Mouse (Mus musculus) hindbrain, postnatal 0 days (tissue): ENCODE results near the gene Ccdc65. TPM values are rescaled to one million over a fixed set of nuclear protein-coding genes. Genes with fewer than 3 reads are reported as not detected.

Source experiments
- ATAC-seq: fragments of 200-750 bp; cut with Nextera tagmentation; 2 replicates; pipeline ENCODE4 v1.8.0; 2017; ENCODE audit warnings: mild to moderate bottlenecking, moderate TSS enrichment, moderate library complexity
- DNase-seq: peaks from one replicate; pipeline ENCODE4 v3.0.0-alpha.2; 2015; ENCODE audit warnings: low spot score
- H3K27ac ChIP-seq: fragments of 300-500 bp; sonication (generic); 2 replicates; pipeline ENCODE4 v1.5.1; 2014; ENCODE audit warnings: mild to moderate bottlenecking
- H3K27me3 ChIP-seq: fragments of 300-500 bp; sonication (generic); 2 replicates; pipeline ENCODE4 v1.6.1; 2014; ENCODE audit warnings: low read length, mixed read lengths; ENCODE audit not compliant: insufficient read depth
- H3K36me3 ChIP-seq: fragments of 300-500 bp; sonication (generic); 2 replicates; pipeline ENCODE4 v1.6.1; 2014; ENCODE audit warnings: low read length, mixed read lengths; ENCODE audit not compliant: insufficient read depth
- H3K4me1 ChIP-seq: fragments of 300-500 bp; sonication (generic); 2 replicates; pipeline ENCODE4 v1.6.1; 2014; ENCODE audit warnings: antibody characterized with exemption, low read length, mixed read lengths; ENCODE audit not compliant: insufficient read depth
- H3K4me2 ChIP-seq: fragments of 300-500 bp; sonication (generic); 2 replicates; pipeline ENCODE4 v1.6.1; 2014; ENCODE audit warnings: low read depth, mild to moderate bottlenecking, low read length, moderate library complexity, mixed read lengths
- H3K4me3 ChIP-seq: fragments of 300-500 bp; sonication (generic); 2 replicates; pipeline ENCODE4 v1.5.1; 2014; ENCODE audit warnings: low read length
- H3K9ac ChIP-seq: fragments of 300-500 bp; sonication (generic); replicated peaks from 2 replicates; pipeline ENCODE4 v1.6.1; 2014; ENCODE audit warnings: mild to moderate bottlenecking, low read length, moderate library complexity, mixed read lengths
- H3K9me3 ChIP-seq: fragments of 300-500 bp; sonication (generic); 2 replicates; pipeline ENCODE4 v1.6.1; 2016; ENCODE audit warnings: low read length, mixed read lengths
- CTCF ChIP-seq: IDR thresholded peaks from 2 replicates; pipeline ENCODE4 v1.5.1; 2016; ENCODE audit warnings: antibody characterized with exemption, control low read depth, low read depth
- WGBS: fragments of 180-500 bp; shearing (Covaris S2); extraction: QIAGEN DNeasy Blood & Tissue Kit; methylation state at CpG from one replicate; pipeline ENCODE4 v1.1.7; 2014; 5-methylcytosine and 5-hydroxymethylcytosine counted together
- polyA plus RNA-seq: library from polyadenylated mRNA; unstranded; fragments of >200 nt; fragmentation: Nextera tagmentation; extraction: Ambion mirVana; gene quantifications from 2 replicates; pipeline ENCODE4 v1.2.1, GENCODE M21; 2015
- total RNA-seq: library from RNA; depleted of rRNA; stranded (reverse); fragments of >200 nt; gene quantifications from 2 replicates; pipeline ENCODE4 v1.2.3, GENCODE M21; 2014

Ccdc65 gene
- total and polyA plus RNA-seq, 2 experiments from 2014 or later, result 2.6 to 7.7 TPM

DNA sequence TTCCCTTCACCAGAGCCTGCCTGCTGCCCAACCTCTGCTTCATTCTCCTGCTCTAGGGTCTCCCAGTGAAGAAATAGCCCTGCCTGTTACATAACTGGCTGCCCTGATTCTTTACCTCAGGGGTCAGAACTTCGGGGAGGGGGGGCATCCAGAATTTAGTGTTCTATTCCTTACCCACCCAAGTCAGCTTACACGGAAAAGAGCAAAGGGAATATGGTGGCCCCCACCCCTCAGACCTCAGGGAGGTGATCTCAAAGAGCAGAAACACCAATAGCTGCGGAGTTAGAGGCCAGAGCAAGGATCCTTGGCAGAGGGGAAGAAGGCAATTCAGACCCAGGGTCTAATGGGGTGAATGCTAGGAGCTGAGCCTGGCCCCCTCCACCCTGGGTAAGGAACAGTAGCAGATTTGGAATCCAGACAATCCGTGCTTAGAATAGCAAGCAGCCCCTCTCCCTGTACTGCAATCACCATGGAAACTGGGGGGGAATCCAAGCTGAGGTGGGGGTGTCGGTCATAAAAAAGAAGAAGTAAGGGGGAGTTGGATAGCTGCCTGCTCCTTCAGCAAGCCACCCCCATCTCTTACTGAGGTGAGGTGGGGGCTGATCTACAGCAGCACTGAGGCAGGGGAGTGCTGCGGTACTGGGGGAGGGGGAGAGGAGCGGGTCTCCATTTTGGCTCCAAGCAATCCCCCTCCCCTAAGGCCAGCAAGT is 33.6 kb upstream of the Ccdc65 start:
- peak overlapping the region; percentile 98 for H3K4me2 ChIP-seq
- H3K9ac ChIP-seq, result peak overlapping the region; percentile 61; the same call in 1 of the 2 replicates
- no peaks in the 10 kb centered on the region for H3K9me3 ChIP-seq
- no peaks in the 10 kb centered on the region for H3K36me3 ChIP-seq
- DNase-seq (peak; percentile 84), ATAC-seq (peak; percentile 72)
- no peak for TF ChIP-seq CTCF
- peak overlapping the region; percentile 64 for H3K27ac ChIP-seq
- peaks cover 10% of the 10 kb centered on the region for H3K4me1 ChIP-seq
- peak overlapping the region; percentile 58 for H3K4me3 ChIP-seq
- H3K27me3 ChIP-seq, result no peaks in the 10 kb centered on the region
- 11% methylated on average over 7 of the region's 7 CpGs for WGBS

DNA sequence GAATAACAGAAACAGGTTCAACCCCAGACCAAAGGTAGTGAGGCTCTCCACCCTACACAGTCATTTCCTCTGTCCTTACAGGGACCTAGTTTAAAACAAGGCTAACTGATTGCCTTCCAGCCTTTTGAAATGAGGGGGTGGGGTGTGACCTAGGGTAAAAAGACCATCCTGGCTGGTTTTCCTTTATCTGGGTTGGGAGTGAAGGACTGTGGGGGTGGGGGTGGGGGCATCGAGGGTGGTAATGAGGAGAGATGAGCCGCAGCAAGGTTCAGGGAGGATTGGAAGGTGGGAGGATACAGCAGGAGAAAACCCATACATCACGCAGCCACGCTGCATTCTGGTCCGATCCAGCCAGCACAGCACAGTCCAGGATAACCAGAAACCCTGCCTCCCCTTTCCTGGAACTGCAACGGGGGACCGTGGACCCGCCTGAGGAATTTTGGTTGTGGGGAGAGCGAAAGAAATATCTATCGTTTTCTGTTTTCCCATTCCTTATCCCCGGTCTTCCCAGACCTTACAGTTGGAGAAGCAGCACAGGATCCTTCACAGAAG is 32.9 kb upstream of the Ccdc65 start:
- H3K9ac ChIP-seq, result peak overlapping the region; percentile 61
- no peaks in the 10 kb centered on the region for H3K36me3 ChIP-seq
- peak overlapping the region; percentile 64 for H3K27ac ChIP-seq
- DNase-seq (peak; percentile 10), ATAC-seq (peak; percentile 45)
- TF ChIP-seq CTCF, result no peak
- H3K9me3 ChIP-seq, result no peaks in the 10 kb centered on the region
- WGBS, result 5% methylated on average over 11 of the region's 11 CpGs
- H3K4me3 ChIP-seq, result peak overlapping the region; percentile 58
- H3K4me1 ChIP-seq, result peaks cover 10% of the 10 kb centered on the region
- peak overlapping the region; percentile 98 for H3K4me2 ChIP-seq
- H3K27me3 ChIP-seq, result no peaks in the 10 kb centered on the region

- ATAC-seq (no peak), DNase-seq (peak; percentile 24)
- Histone ChIP-seq H3K4me3 (peak overlapping the region; percentile 58), H3K27ac (peak overlapping the region; percentile 64), H3K36me3 (no peaks in the 10 kb centered on the region), H3K4me2 (peak overlapping the region; percentile 98), H3K4me1 (peaks cover 10% of the 10 kb centered on the region), H3K9me3 (no peaks in the 10 kb centered on the region), H3K27me3 (no peaks in the 10 kb centered on the region), H3K9ac (peak overlapping the region; percentile 61)
- 2% methylated on average over 14 of the region's 14 CpGs for WGBS
- TF ChIP-seq CTCF, result no peak
These were observed 32.3 kb upstream of the Ccdc65 start for GRCm38 (mm10) chr15:98675634-98676250.

GRCm38 (mm10) chr15:98676471-98676870 is 31.5 kb upstream of the Ccdc65 start:
- Histone ChIP-seq H3K4me3 (peak overlapping the region; percentile 58), H3K4me1 (peaks cover 10% of the 10 kb centered on the region), H3K27me3 (no peaks in the 10 kb centered on the region), H3K9me3 (no peaks in the 10 kb centered on the region), H3K27ac (no peak overlapping the region), H3K36me3 (no peaks in the 10 kb centered on the region), H3K9ac (peak overlapping the region; percentile 61), H3K4me2 (peak overlapping the region; percentile 98)
- ATAC-seq (no peak), DNase-seq (peak; percentile 62)
- TF ChIP-seq CTCF, result no peak
- 2% methylated on average over 9 of the region's 9 CpGs for whole genome bisulfite sequencing

- peak; percentile 30 for TF ChIP-seq CTCF
- Histone ChIP-seq H3K4me1 (peaks cover 10% of the 10 kb centered on the region), H3K27ac (no peak within 1 kb of the TSS), H3K9me3 (no peaks in the 10 kb centered on the region), H3K36me3 (no peaks in the 10 kb centered on the region), H3K4me3 (peak within 1 kb of the TSS; percentile 58), H3K4me2 (peak within 1 kb of the TSS; percentile 98), H3K9ac (peak within 1 kb of the TSS; percentile 61), H3K27me3 (no peaks in the 10 kb centered on the region)
- ATAC-seq, result peak; percentile 94
- DNase-seq, result peak; percentile 95
- under 1% methylated on average over 34 of the region's 37 CpGs for WGBS
These were observed 30.9 kb upstream of the Ccdc65 start, which contains the start of gene Rnd1 for GRCm38 (mm10) chr15:98676940-98677728. Gene Rnd1 (minus strand): TSS chr15:98677461.

DNA sequence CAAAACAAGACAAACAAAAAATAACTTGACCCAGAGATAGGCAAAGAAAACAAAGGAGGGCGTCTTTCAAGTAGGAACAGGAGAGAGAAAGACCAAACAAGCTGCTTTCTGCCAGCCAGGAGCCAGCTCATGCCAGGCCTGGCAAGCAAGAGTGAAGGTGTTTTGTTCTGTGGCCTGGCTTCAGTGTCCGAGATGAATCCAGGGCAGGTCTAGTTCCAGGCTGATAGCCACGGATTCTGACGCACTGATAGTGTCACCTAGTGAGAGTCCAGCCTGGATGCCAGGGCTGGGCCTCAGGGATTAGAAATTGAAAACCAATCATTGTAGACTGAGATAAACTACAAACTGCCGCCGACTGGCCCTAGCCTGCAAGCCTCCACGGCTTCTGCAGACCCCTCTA is 30.0 kb upstream of the Ccdc65 start:
- Histone ChIP-seq H3K27me3 (no peaks in the 10 kb centered on the region), H3K4me3 (no peak overlapping the region), H3K9ac (no peak overlapping the region; the same call in 1 of the 2 replicates), H3K9me3 (no peaks in the 10 kb centered on the region), H3K27ac (no peak overlapping the region), H3K4me2 (no peak overlapping the region), H3K4me1 (peaks cover 10% of the 10 kb centered on the region), H3K36me3 (no peaks in the 10 kb centered on the region)
- no peak for DNase-seq
- TF ChIP-seq CTCF, result no peak
- WGBS, result 62% methylated on average over 7 of the region's 7 CpGs
- no peak for ATAC-seq
